Mouse (Mus musculus): ENCODE measurements at regions not wholly inside any gene's neighbourhood (a gene's known extent, or its start where the extent isn't known, plus 50 kb on each side); places are given as distances from the start of the nearest gene placed in this dataset.

DNA sequence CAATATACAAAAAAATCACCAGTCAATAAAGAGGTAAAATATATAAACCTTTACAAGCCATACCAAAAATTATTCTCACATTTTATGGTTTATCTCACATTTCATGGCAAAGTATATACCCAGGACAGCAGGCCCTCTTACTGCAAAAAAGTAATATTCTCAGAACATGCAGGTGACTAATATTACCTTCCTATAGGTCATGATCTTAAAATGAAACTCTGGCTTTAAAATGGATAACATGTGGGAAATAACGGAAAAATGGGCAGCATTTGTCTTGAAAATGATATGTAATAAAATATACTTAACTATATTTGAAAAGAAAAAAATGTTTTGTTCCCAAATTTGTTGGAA lies 118.4 kb upstream of the Efemp1 start:
- no peak for TF ChIP-seq CTCF (conservative IDR thresholded peaks at IDR 0.05 in 1 of 2, IDR thresholded peaks at IDR 0.05 in 1 of 2; ENCODE audit: low read depth in 2 of 2, low read length in 2 of 2)
- TF ChIP-seq POLR2A (IDR thresholded peaks at IDR 0.05; ENCODE audit: low read depth, low read length) = no peak
- no peak for TF ChIP-seq MAX (IDR thresholded peaks at IDR 0.05; ENCODE audit: low read length)
- no peak for TF ChIP-seq ZMIZ1 (IDR thresholded peaks at IDR 0.05; ENCODE audit: low read depth, low read length)
- TF ChIP-seq ZC3H11A (IDR thresholded peaks at IDR 0.05; ENCODE audit: low read depth, low read length) = no peak
- TF ChIP-seq CHD2 (IDR thresholded peaks at IDR 0.05; ENCODE audit: low read length) = no peak
- no peak for TF ChIP-seq TBP (conservative IDR thresholded peaks at IDR 0.05; ENCODE audit: low read depth, low read length)
- TF ChIP-seq MEF2A (IDR thresholded peaks at IDR 0.05; ENCODE audit: borderline replicate concordance, low read depth, low read length) = no peak
- no peak for TF ChIP-seq JUND (conservative IDR thresholded peaks at IDR 0.05; ENCODE audit: low read depth, low read length)

All from CH12.LX (cell line).